ENCODE assay signal across 16 mouse cellular contexts in the genomic region with DNA sequence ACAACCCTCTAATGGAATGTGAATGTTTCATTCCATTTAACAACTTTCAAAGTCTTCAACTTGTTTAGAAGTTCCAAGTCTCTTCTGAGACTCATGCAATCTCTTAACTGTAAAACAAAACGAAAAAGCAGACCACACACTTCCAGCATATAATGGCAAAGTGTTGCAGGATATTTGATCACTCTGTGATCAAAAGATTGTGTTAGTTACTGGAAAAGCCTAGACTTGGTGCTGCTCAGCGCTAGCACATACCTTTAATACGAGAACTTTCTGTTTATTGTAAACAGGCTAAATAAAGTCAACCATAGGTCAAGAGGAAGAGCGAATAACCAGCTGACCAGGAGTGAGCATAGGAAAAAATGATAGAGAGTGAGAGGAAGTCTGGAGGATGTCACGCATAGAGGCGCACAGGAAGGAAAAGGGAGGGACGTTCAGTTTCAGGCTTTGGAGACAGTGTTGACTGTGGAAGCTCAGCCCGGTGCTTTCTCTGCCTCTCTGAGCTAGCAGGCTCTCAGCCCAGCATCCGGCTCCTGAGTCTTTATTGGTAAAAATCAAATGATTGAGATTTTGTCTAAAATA. TPM values are rescaled to one million over a fixed set of nuclear protein-coding genes. Genes with fewer than 3 reads are reported as not detected.
DNase-seq lines count a peak whose midpoint lies in the region; ATAC-seq and TF ChIP-seq lines count a peak whose summit lies in the region.
"Had no signal": no experiment of that assay in that cellular context is flagged by ENCODE, and none has a peak within 500 bp of the region (broad histone marks: within the 10 kb centered on the region; RNA-seq: fewer than 3 reads in every experiment).

No protein-coding gene starts in this region.

- peaks cover 12% of the 10 kb centered on the region; the same call in 1 of the 2 replicates for H3K4me1 ChIP-seq in heart, embryonic 10.5 days
- H3K4me1 ChIP-seq in lung, embryonic 16.5 days (replicated peaks; ENCODE audit: control insufficient read depth, insufficient read depth, low read length): peaks cover 3% of the 10 kb centered on the region
- H3K4me1 ChIP-seq in lung, adult 2 months (ENCODE audit: control insufficient read depth, insufficient read depth, low read length): no peaks in the 10 kb centered on the region; the same call in 1 of the 2 replicates
- H3K4me1 ChIP-seq in megakaryocyte, embryonic 14.5 days: peaks cover 61% of the 10 kb centered on the region

- 60% methylated on average over 9 of the region's 9 CpGs for whole genome bisulfite sequencing in heart, embryonic 10.5 days
- WGBS in lung, embryonic 16.5 days: 35% methylated on average over 9 of the region's 9 CpGs
- 25% methylated on average over 9 of the region's 9 CpGs for WGBS in lung, adult 2 months

- TF ChIP-seq CTCF in lung, adult 2 months (IDR thresholded peaks at IDR 0.05; ENCODE audit: insufficient read depth, low read length): no peak

- intact Hi-C loops in heart, postnatal 36 days (cut with DNase I): loop anchor here (2.0 kb wide), 1 partner anchor 65 kb away; no protein-coding TSS in a partner anchor

- no peaks in the 10 kb centered on the region for H3K9me3 ChIP-seq in heart, embryonic 10.5 days
- H3K9me3 ChIP-seq in lung, embryonic 16.5 days (ENCODE audit: control insufficient read depth, low read length): no peaks in the 10 kb centered on the region
- H3K9me3 ChIP-seq in megakaryocyte, embryonic 14.5 days: no peaks in the 10 kb centered on the region
- H3K9me3 ChIP-seq: embryonic facial prominence, embryonic 13.5 days; limb, embryonic 15.5 days; neural tube, embryonic 12.5 days had no signal

- no peak overlapping the region for H3K9ac ChIP-seq in lung, embryonic 16.5 days (ENCODE audit: low read length)
- H3K9ac ChIP-seq: embryonic facial prominence, embryonic 13.5 days; limb, embryonic 15.5 days; neural tube, embryonic 12.5 days had no signal

- H3K36me3 ChIP-seq in heart, embryonic 10.5 days: no peaks in the 10 kb centered on the region
- no peaks in the 10 kb centered on the region for H3K36me3 ChIP-seq in lung, embryonic 16.5 days (ENCODE audit: control insufficient read depth, insufficient read depth, low read length)
- no peaks in the 10 kb centered on the region for H3K36me3 ChIP-seq in megakaryocyte, embryonic 14.5 days (replicated peaks; ENCODE audit: low read length)
- H3K36me3 ChIP-seq: embryonic facial prominence, embryonic 13.5 days; limb, embryonic 15.5 days; neural tube, embryonic 12.5 days had no signal

- no peak for DNase-seq in heart, embryonic 10.5 days (ENCODE audit: low spot score)
- no peak for DNase-seq in heart, postnatal 36 days
- DNase-seq in lung, adult 2 months: no peak
- DNase-seq in heart, postnatal 4 days: peak; percentile 27
- no peak for DNase-seq in urinary bladder, adult 18-20 months (ENCODE audit: low spot score in 2 of 2)
- no peak for DNase-seq in thymus, postnatal 4 days
- DNase-seq: cerebellum, postnatal 14 days; gastrocnemius, postnatal 36 days; right cerebral cortex, postnatal 14 days had no signal

- no peak for TF ChIP-seq POLR2A in lung, adult 2 months (IDR thresholded peaks at IDR 0.05; ENCODE audit: borderline replicate concordance, extremely low read depth, low read depth, low read length)

- no peaks in the 10 kb centered on the region for H3K27me3 ChIP-seq in heart, embryonic 10.5 days (ENCODE audit: insufficient read depth, poor library complexity, severe bottlenecking)
- H3K27me3 ChIP-seq in lung, embryonic 16.5 days (ENCODE audit: control insufficient read depth, insufficient read depth, low read depth, low read length): no peaks in the 10 kb centered on the region
- H3K27me3 ChIP-seq in megakaryocyte, embryonic 14.5 days (replicated peaks): no peaks in the 10 kb centered on the region
- H3K27me3 ChIP-seq: embryonic facial prominence, embryonic 13.5 days; limb, embryonic 15.5 days; neural tube, embryonic 12.5 days had no signal

- H3K27ac ChIP-seq in heart, embryonic 10.5 days: peak overlapping the region; percentile 36; the same call in 1 of the 2 replicates
- peak overlapping the region; percentile 32; the same call in 1 of the 2 replicates for H3K27ac ChIP-seq in lung, embryonic 16.5 days (ENCODE audit: low read length)
- H3K27ac ChIP-seq: embryonic facial prominence, embryonic 13.5 days; hindbrain, postnatal 0 days; limb, embryonic 15.5 days; neural tube, embryonic 12.5 days had no signal

- no peak overlapping the region for H3K4me3 ChIP-seq in heart, embryonic 10.5 days
- H3K4me3 ChIP-seq in lung, embryonic 16.5 days (ENCODE audit: low read length): no peak overlapping the region
- H3K4me3 ChIP-seq in lung, adult 2 months (replicated peaks; ENCODE audit: extremely low read depth, low read depth, low read length): no peak overlapping the region
- H3K4me3 ChIP-seq in megakaryocyte, embryonic 14.5 days (replicated peaks): peak overlapping the region; percentile 80
- H3K4me3 ChIP-seq: embryonic facial prominence, embryonic 13.5 days; limb, embryonic 15.5 days; neural tube, embryonic 12.5 days had no signal

- ATAC-seq in lung, embryonic 16.5 days (ENCODE audit: low read depth): peak; percentile 74
- ATAC-seq: activated CD4-positive, CD25-positive, alpha-beta regulatory T cell, adult 4 months; hindbrain, postnatal 0 days had no signal

- H3K4me2 ChIP-seq in lung, embryonic 16.5 days (ENCODE audit: low read depth, low read length): no peak overlapping the region
- H3K4me2 ChIP-seq: embryonic facial prominence, embryonic 13.5 days; limb, embryonic 15.5 days; neural tube, embryonic 12.5 days had no signal

RNA-seq across cellular contexts. Expression of a gene that starts 18.5 kb away (rescaled TPM):
- polyA plus RNA-seq in heart, embryonic 10.5 days (2016; fragmentation: Nextera tagmentation; extraction: Ambion mirVana): 48.9 and 72.1 TPM in 2 replicates
- 10 to 100 TPM; 40.6 to 41.4 TPM for total RNA-seq in heart, postnatal 36 days (2021)
- polyA plus RNA-seq in lung, embryonic 16.5 days (2015; fragmentation: Nextera tagmentation; extraction: Ambion mirVana): 72.6 and 75.3 TPM in 2 replicates
- polyA plus RNA-seq in lung, adult 2 months (2012; rRNA removed): 37.6 and 78.5 TPM in 2 replicates
- total RNA-seq in heart, postnatal 4 days (2021): 10 to 100 TPM; 57.2 to 64.7 TPM
- polyA plus RNA-seq in megakaryocyte, embryonic 14.5 days (2012; ENCODE audit: insufficient read depth, low replicate concordance): 7.1 and 10.6 TPM in 2 replicates
